Mouse (Mus musculus) midbrain, embryonic 14.5 days (tissue): ENCODE measurements around the gene Ffar1. TPM values are rescaled to one million over a fixed set of nuclear protein-coding genes. Genes with fewer than 3 reads are reported as not detected.
"Not testable (repeated sequence)": the region's sequence is repeated elsewhere in the genome, so short reads cannot be mapped to it uniquely, and the experiment has no call there.

ENCODE experiments used
- ATAC-seq: fragments of 200-750 bp; cut with Nextera tagmentation; 2 replicates; pipeline ENCODE4 v1.8.0; 2017; ENCODE audit warnings: moderate number of reproducible peaks, moderate library complexity; ENCODE audit not compliant: low FRiP score, low TSS enrichment
- DNase-seq: peaks from one replicate; pipeline ENCODE4 v3.0.0-alpha.2; 2015
- H3K27ac ChIP-seq: fragments of 300-500 bp; sonication (generic); replicated peaks from 2 replicates; pipeline ENCODE4 v1.5.1; 2014; ENCODE audit warnings: mild to moderate bottlenecking, low read depth, low read length, moderate library complexity
- H3K27me3 ChIP-seq: fragments of 300-500 bp; sonication (generic); 2 replicates; pipeline ENCODE4 v1.6.1; 2014; ENCODE audit warnings: low read length, control low read depth, mixed read lengths; ENCODE audit not compliant: control insufficient read depth, insufficient read depth
- H3K36me3 ChIP-seq: fragments of 300-500 bp; sonication (generic); 2 replicates; pipeline ENCODE4 v1.6.1; 2014; ENCODE audit warnings: low read length, control low read depth; ENCODE audit not compliant: control insufficient read depth, insufficient read depth
- H3K4me1 ChIP-seq: fragments of 300-500 bp; sonication (generic); 2 replicates; pipeline ENCODE4 v1.6.1; 2014; ENCODE audit warnings: mild to moderate bottlenecking, antibody characterized with exemption, low read length, control low read depth; ENCODE audit not compliant: control insufficient read depth, insufficient read depth
- H3K4me2 ChIP-seq: fragments of 300-500 bp; sonication (generic); 2 replicates; pipeline ENCODE4 v1.6.1; 2014; ENCODE audit warnings: mild to moderate bottlenecking, low read length, moderate library complexity
- H3K4me3 ChIP-seq: fragments of 300-500 bp; sonication (generic); replicated peaks from 2 replicates; pipeline ENCODE4 v1.5.1; 2014; ENCODE audit warnings: low read depth, low read length
- H3K9ac ChIP-seq: fragments of 300-500 bp; sonication (generic); replicated peaks from 2 replicates; pipeline ENCODE4 v1.6.1; 2014; ENCODE audit warnings: mild to moderate bottlenecking, low read length, moderate library complexity
- H3K9me3 ChIP-seq: fragments of 300-500 bp; sonication (generic); 2 replicates; pipeline ENCODE4 v1.6.1; 2016; ENCODE audit warnings: low read length, control low read depth, mixed read lengths; ENCODE audit not compliant: control insufficient read depth
- WGBS: fragments of 180-500 bp; shearing (Covaris S2); extraction: QIAGEN DNeasy Blood & Tissue Kit; methylation state at CpG from one replicate; pipeline ENCODE4 v1.1.7; 2014; 5-methylcytosine and 5-hydroxymethylcytosine counted together
- polyA plus RNA-seq: library from polyadenylated mRNA; unstranded; fragments of >200 nt; fragmentation: Nextera tagmentation; extraction: Ambion mirVana; gene quantifications from 2 replicates; pipeline ENCODE4 v1.2.1, GENCODE M21; 2014

Ffar1 gene
- polyA plus RNA-seq, 1 experiment from 2014 or later, result not detected

DNA sequence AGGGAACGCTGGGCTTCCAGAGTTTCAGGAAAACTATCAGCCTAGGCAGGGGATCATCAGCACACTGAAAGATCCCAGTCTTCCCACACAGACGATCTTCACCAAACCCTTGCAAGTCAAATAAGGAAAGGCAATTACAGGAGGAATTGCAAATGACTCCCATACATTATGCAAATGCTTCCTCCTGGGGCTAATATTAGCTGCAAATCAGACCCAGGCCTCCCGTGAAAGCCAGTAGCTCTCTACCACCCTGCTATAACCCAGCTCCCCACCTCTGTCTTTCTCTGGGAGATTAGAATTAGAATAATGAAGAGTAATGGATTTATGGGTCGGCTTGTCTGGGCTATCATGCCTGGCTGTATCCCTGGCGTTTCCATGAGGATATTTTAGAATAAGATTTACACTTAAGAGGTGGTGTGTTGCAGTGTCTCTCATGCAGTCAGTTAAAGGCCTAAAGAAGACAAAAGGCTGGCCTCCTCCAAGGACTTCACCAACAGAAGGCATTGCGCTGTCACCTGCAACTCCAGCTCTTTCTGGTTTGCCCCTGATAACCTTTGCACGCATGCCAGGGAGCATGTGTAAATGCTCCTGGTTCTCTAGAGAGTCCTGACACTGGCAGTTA lies 16.6 kb downstream of the Ffar1 start:
- ATAC-seq (no peak), DNase-seq (peak; percentile 65)
- no peak overlapping the region for H3K9ac ChIP-seq
- H3K9me3 ChIP-seq, result no peaks in the 10 kb centered on the region
- 29% methylated on average over 7 of the region's 7 CpGs for WGBS
- H3K4me1 ChIP-seq, result peaks cover 6% of the 10 kb centered on the region; the same call in 1 of the 2 replicates
- no peaks in the 10 kb centered on the region for H3K27me3 ChIP-seq
- H3K4me2 ChIP-seq, result no peak overlapping the region
- H3K27ac ChIP-seq, result peak overlapping the region; percentile 76
- no peaks in the 10 kb centered on the region for H3K36me3 ChIP-seq
- H3K4me3 ChIP-seq, result no peak overlapping the region

DNA sequence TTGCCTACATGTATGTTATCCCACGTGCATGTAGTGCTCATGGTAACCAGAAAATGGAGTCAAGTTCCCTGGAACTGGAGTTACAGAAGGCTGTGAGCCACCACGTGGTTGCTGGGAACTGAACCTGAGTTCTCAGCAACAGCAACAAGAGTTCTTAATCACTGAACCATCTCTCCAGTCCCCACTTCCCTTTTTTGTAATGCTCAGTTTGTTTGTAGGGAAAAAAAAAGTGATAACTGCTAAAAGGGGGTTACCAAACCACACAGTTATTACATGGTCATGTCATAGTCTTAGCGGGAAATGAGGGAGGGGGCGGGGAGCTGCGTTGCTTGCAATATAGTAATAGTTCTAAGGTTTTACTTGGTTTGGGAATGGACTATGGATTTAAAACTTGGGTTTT lies 19.3 kb downstream of the Ffar1 start:
- Histone ChIP-seq H3K27me3 (no peaks in the 10 kb centered on the region), H3K4me1 (peaks cover 6% of the 10 kb centered on the region; the same call in 1 of the 2 replicates), H3K4me2 (no peak overlapping the region), H3K9me3 (no peaks in the 10 kb centered on the region), H3K36me3 (no peaks in the 10 kb centered on the region), H3K9ac (no peak overlapping the region), H3K4me3 (no peak overlapping the region), H3K27ac (no peak overlapping the region)
- DNase-seq, result no peak
- WGBS, result 89% methylated on average over 5 of the region's 5 CpGs
- ATAC-seq, result no peak

DNA sequence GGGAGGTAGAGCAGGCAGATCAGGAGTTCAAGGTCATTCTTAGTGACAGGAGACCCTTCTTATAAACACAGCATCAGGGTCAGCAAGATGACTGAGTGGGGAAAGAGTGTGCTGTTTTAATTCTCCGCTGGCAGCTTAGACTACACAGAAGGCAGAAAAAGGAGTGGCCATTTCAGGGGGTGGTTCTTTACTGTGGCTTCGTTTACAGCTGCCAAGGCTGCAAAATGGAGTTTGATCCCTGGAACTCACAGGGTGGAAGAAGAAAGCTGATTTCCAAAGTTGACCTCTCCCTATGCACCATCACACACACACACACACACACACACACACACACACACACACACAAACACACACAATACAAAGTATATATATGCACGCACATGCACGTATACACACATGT lies 20.0 kb downstream of the Ffar1 start:
- ATAC-seq (no peak), DNase-seq (no peak)
- no peaks in the 10 kb centered on the region for H3K36me3 ChIP-seq
- H3K9ac ChIP-seq, result no peak overlapping the region
- H3K4me3 ChIP-seq, result no peak overlapping the region
- no peaks in the 10 kb centered on the region for H3K9me3 ChIP-seq
- WGBS, result 82% methylated on average over 4 of the region's 4 CpGs
- no peak overlapping the region for H3K4me2 ChIP-seq
- no peak overlapping the region for H3K27ac ChIP-seq
- no peaks in the 10 kb centered on the region for H3K27me3 ChIP-seq
- peaks cover 6% of the 10 kb centered on the region; the same call in 1 of the 2 replicates for H3K4me1 ChIP-seq

- no peaks in the 10 kb centered on the region for H3K36me3 ChIP-seq
- 81% methylated on average over 3 of the region's 3 CpGs for WGBS
- no peak for ATAC-seq
- H3K4me2 ChIP-seq, result no peak overlapping the region
- no peak for DNase-seq
- no peaks in the 10 kb centered on the region for H3K27me3 ChIP-seq
- peaks cover 6% of the 10 kb centered on the region; the same call in 1 of the 2 replicates for H3K4me1 ChIP-seq
- no peak overlapping the region for H3K4me3 ChIP-seq
- H3K9me3 ChIP-seq, result no peaks in the 10 kb centered on the region
- H3K27ac ChIP-seq, result no peak overlapping the region
- H3K9ac ChIP-seq, result no peak overlapping the region
Observed at GRCm38 (mm10) chr7:30840306-30840705, 21.1 kb downstream of the Ffar1 start.

- Histone ChIP-seq H3K27me3 (no peaks in the 10 kb centered on the region), H3K27ac (no peak overlapping the region), H3K9me3 (no peaks in the 10 kb centered on the region), H3K9ac (no peak overlapping the region), H3K4me1 (no peaks in the 10 kb centered on the region), H3K4me3 (no peak overlapping the region), H3K36me3 (no peaks in the 10 kb centered on the region), H3K4me2 (no peak overlapping the region)
- ATAC-seq, result no peak
- DNase-seq, result no peak
Observed at GRCm38 (mm10) chr7:30837277-30837676, 24.1 kb downstream of the Ffar1 start.

- not testable (repeated sequence) for DNase-seq, H3K4me2 ChIP-seq, H3K4me1 ChIP-seq, H3K27me3 ChIP-seq, ATAC-seq, H3K9ac ChIP-seq, H3K36me3 ChIP-seq, H3K9me3 ChIP-seq, H3K4me3 ChIP-seq, H3K27ac ChIP-seq
- WGBS, result 45% methylated on average over 9 of the region's 11 CpGs
Observed at GRCm38 (mm10) chr7:30832684-30833083, 28.7 kb downstream of the Ffar1 start.

- 77% methylated on average over 17 of the region's 17 CpGs for WGBS
- Histone ChIP-seq H3K9ac (no peak overlapping the region), H3K9me3 (no peaks in the 10 kb centered on the region), H3K4me1 (no peaks in the 10 kb centered on the region), H3K4me2 (no peak overlapping the region), H3K36me3 (no peaks in the 10 kb centered on the region), H3K27me3 (no peaks in the 10 kb centered on the region), H3K4me3 (no peak overlapping the region), H3K27ac (no peak overlapping the region)
- no peak for ATAC-seq
- no peak for DNase-seq
Observed at GRCm38 (mm10) chr7:30832261-30832660, 29.1 kb downstream of the Ffar1 start.

DNA sequence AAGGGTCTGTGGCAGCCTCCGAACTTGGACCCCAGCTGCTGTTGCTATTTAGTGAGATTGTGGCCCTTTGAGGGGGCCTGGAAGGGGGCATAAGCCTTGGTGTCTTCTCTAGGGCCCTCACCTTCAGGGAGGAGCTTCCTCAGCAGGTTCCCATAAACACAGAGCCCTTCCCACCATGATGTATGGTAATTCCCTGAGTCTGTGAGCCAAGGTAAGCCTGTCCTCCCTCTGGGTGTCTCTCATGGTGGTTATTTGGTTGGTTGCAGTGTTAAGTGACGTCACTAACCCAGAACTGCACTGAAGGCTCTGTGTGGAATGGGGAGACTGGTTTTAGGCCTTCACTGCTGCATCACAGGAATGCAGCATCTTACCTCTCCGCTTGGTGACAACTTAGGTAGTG lies 31.9 kb downstream of the Ffar1 start:
- no peak overlapping the region for H3K4me3 ChIP-seq
- WGBS, result 65% methylated on average over 3 of the region's 3 CpGs
- no peak overlapping the region for H3K9ac ChIP-seq
- no peak overlapping the region for H3K4me2 ChIP-seq
- H3K27ac ChIP-seq, result no peak overlapping the region
- no peaks in the 10 kb centered on the region for H3K9me3 ChIP-seq
- no peaks in the 10 kb centered on the region for H3K36me3 ChIP-seq
- no peak for DNase-seq
- H3K4me1 ChIP-seq, result no peaks in the 10 kb centered on the region
- H3K27me3 ChIP-seq, result no peaks in the 10 kb centered on the region
- ATAC-seq, result no peak

GRCm38 (mm10) chr7:30828871-30829270 lies 32.5 kb downstream of the Ffar1 start:
- not testable (repeated sequence) for ATAC-seq, DNase-seq, H3K9me3 ChIP-seq, H3K4me1 ChIP-seq, H3K9ac ChIP-seq, H3K4me3 ChIP-seq, H3K36me3 ChIP-seq, H3K27ac ChIP-seq, H3K27me3 ChIP-seq, H3K4me2 ChIP-seq
